Mouse (Mus musculus) cerebellum, adult 2 months (tissue): ENCODE data around the gene Nat10. TPM values are rescaled to one million over a fixed set of nuclear protein-coding genes. Genes with fewer than 3 reads are reported as not detected.

Experiments
- DNase-seq, 2 experiments: peaks; one replicate each; pipeline ENCODE4 v3.0.0; 2021
- H3K27ac ChIP-seq: fragments of 200-500 bp; 2 replicates; pipeline ENCODE4 v1.5.1; 2012; ENCODE audit warnings: low read length, control low read depth, inconsistent platforms; ENCODE audit not compliant: insufficient read depth
- H3K27me3 ChIP-seq: fragments of 200-500 bp; 2 replicates; pipeline ENCODE4 v1.6.1; 2012; ENCODE audit warnings: inconsistent platforms, mild to moderate bottlenecking, low read length, moderate library complexity; ENCODE audit not compliant: control insufficient read depth, insufficient read depth
- H3K4me1 ChIP-seq: fragments of 200-500 bp; 2 replicates; pipeline ENCODE4 v1.6.1; 2011; ENCODE audit warnings: low read length; ENCODE audit not compliant: control insufficient read depth, insufficient read depth
- H3K4me3 ChIP-seq: fragments of 200-500 bp; replicated peaks from 2 replicates; pipeline ENCODE3; 2011; ENCODE audit warnings: mild to moderate bottlenecking, low read depth, low read length, control low read depth; ENCODE audit not compliant: insufficient read depth
- CTCF ChIP-seq: fragments of 200-500 bp; IDR thresholded peaks from 2 replicates; pipeline ENCODE4 v1.5.1; 2011; ENCODE audit warnings: low read depth, mild to moderate bottlenecking, control low read depth, low read length, moderate library complexity, borderline replicate concordance; ENCODE audit not compliant: insufficient read depth
- POLR2A ChIP-seq: fragments of 200-500 bp; IDR thresholded peaks from 2 replicates; pipeline ENCODE4 v1.6.1; 2011; ENCODE audit warnings: low read length, control low read depth, borderline replicate concordance; ENCODE audit not compliant: insufficient read depth
- WGBS: fragments of 180-500 bp; shearing (Covaris S2); methylation state at CpG from one replicate; pipeline ENCODE4 v1.1.7; 2018; 5-methylcytosine and 5-hydroxymethylcytosine counted together
- polyA plus RNA-seq: library from polyadenylated mRNA; depleted of rRNA; stranded (reverse); fragments of >200 nt; gene quantifications from 2 replicates; pipeline ENCODE4 v1.2.3, GENCODE M21; 2012; rRNA removed

The Nat10 gene
- polyA plus RNA-seq, 1 experiment: 41.4 TPM

DNA sequence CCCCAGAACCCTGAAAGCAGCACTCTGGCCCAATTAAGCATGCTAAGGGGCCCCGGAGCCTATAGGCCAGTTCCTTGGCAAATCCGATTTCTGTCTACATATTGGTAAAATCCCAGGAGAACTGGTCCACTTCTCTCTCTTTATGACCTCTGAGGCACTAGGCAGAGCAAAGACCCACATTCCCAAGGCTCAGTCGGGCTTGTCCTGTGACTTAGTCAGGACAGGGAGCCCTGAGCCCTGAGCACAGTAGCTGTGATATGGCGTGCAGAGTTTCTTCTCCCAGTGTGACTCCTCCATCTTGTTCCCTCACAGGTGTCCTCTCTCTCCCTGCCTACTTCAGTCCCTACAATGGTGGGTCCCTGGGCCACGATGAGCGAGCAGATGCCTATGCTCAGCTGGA lies 82.6 kb downstream of the Nat10 start:
- Histone ChIP-seq H3K27ac (no peak overlapping the region), H3K27me3 (no peaks in the 10 kb centered on the region), H3K4me3 (no peak overlapping the region), H3K4me1 (no peaks in the 10 kb centered on the region; the same call in 1 of the 2 replicates)
- TF ChIP-seq POLR2A: no peak
- no peak for TF ChIP-seq CTCF
- no peak for DNase-seq
- 91% methylated on average over 6 of the region's 6 CpGs for WGBS

DNA sequence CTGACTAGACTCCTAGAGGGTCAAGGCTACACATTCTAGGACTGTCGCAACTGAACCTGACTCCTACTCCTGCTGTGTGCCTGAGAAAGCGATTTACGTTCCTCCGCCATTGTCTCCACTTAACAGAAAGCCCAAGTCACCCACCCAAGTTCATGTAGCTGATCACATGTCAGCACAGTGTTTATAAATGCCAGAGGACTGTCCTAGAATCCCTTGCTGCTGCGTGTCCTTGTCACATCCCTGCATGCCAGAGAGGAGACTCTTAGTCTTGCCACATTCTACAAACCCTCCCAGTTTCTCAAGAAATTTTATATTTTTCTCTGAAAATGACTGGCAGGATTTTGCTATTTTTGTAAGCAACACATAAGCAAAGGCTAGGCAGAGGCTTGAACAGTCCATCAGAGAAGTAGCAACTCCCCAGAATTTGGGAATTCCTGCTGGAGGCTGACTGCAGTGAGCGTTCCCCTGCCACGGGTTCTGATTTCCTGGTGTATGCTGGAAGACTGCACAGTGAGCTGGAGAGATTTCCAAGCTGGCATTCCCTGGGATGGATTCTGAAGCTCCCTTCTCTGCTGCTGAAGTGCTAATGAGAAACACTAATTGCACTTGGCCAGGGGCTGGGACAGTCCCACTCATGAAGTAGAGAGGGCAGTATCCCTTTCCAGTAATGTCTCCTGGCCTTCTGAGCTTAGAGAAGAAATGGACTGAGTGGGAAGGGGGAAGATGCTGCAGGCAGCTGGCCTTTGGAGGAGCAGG lies 83.3 kb downstream of the Nat10 start:
- Histone ChIP-seq H3K27ac (no peak overlapping the region), H3K4me3 (no peak overlapping the region), H3K27me3 (no peaks in the 10 kb centered on the region), H3K4me1 (no peaks in the 10 kb centered on the region; the same call in 1 of the 2 replicates)
- no peak for DNase-seq
- 91% methylated on average over 7 of the region's 7 CpGs for WGBS
- TF ChIP-seq POLR2A (no peak), CTCF (no peak)

DNA sequence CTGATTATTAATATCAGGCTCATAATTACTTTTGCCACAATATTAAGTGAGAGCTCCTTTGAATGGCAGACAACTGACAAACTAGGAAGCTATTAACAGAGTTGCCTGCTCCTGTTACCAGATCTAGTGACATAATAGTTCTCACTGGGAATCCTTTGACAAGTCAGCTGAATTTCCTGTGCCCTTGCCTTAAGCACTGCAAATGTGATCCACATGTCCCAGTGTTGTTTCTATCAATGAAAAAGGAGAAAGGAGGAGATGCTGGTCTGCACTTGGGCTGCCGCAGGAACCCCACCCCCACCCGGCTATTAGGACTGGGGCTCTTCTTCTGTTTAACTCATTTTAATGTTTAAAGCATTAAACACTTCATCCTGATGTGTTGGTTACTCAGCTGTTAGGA lies 84.3 kb downstream of the Nat10 start:
- H3K27me3 ChIP-seq: no peaks in the 10 kb centered on the region
- TF ChIP-seq CTCF (no peak), POLR2A (no peak)
- H3K27ac ChIP-seq: no peak overlapping the region
- no peak overlapping the region for H3K4me3 ChIP-seq
- WGBS: 87% methylated on average over 2 of the region's 2 CpGs
- DNase-seq: no peak
- no peaks in the 10 kb centered on the region; the same call in 1 of the 2 replicates for H3K4me1 ChIP-seq

DNA sequence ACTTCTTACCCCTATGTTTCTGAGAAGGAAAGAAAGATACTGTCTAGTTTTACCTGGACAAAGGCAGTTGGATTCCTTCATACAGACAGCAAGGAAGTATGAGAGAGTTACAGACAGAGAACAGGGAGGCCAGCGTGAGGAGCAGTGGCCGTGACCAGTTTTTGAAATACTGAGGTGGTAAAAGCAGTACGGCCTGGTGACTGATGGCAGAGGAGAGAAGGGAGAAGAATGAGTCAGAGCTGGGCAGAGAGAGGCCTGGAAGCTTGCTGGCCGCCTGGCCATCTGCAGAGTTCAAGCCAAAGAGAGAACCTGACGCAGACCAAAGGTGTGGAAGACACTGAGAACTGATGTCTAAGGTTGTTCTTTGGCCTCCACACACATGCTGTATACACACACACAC lies 85.7 kb downstream of the Nat10 start:
- Histone ChIP-seq H3K27me3 (no peaks in the 10 kb centered on the region), H3K4me1 (no peaks in the 10 kb centered on the region; the same call in 1 of the 2 replicates), H3K27ac (no peak overlapping the region), H3K4me3 (no peak overlapping the region)
- DNase-seq: peak in 1 of 2 experiments; percentile 34
- TF ChIP-seq POLR2A: no peak
- TF ChIP-seq CTCF: no peak
- 51% methylated on average over 5 of the region's 5 CpGs for WGBS

DNA sequence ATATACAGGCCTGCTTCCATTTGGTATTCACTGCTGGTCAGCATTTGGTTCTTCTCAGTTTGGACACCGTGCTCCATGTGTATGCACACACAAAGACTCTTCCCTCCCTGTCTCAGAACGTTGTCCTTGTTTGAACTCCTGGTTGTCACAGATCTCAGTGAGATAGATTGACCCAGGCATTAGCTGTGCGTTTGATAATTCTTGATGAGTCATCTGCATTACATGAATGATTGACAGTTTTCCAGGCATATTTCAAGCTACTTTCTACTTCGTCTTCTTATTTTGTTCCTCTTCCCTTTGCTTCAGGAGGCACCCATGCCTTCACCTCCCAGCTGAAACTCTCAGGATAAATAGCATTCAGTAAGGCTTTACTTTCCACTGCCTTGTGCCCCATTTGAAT lies 87.5 kb downstream of the Nat10 start:
- H3K27me3 ChIP-seq: no peaks in the 10 kb centered on the region
- peaks cover 4% of the 10 kb centered on the region for H3K4me1 ChIP-seq
- H3K27ac ChIP-seq: no peak overlapping the region
- TF ChIP-seq CTCF (no peak), POLR2A (no peak)
- DNase-seq: no peak
- no peak overlapping the region for H3K4me3 ChIP-seq
- 93% methylated on average over 4 of the region's 4 CpGs for WGBS

DNA sequence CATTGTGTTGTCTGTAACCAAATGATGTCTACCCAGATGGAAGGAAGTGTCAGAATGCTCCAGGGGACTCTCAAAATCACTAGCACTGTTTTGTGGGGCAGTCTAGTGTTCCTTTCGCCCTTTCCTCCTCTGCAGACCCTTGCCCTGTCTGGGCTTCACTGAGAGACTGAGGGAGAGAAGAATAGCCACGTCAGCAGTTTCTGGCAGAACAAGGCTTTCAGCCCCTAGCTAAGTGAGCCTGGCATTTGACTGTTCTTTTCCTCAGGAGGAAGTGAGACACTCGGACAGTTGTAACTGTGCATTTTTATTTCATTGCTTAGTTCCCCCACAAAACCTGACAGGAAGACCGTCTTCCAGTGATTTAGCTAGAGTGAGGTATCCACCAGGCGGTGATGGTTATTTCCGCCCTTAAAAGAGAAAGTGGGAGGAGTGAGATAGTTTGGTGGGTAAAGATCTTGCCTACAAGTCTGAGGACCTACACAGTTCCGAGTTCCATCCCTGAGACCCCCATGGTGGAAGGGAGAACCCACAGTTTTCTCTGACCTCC lies 88.4 kb downstream of the Nat10 start:
- Histone ChIP-seq H3K27me3 (no peaks in the 10 kb centered on the region), H3K4me3 (no peak overlapping the region), H3K4me1 (peaks cover 4% of the 10 kb centered on the region; the same call in 1 of the 2 replicates), H3K27ac (no peak overlapping the region)
- no peak for TF ChIP-seq CTCF
- no peak for TF ChIP-seq POLR2A
- 91% methylated on average over 7 of the region's 7 CpGs for WGBS
- no peak for DNase-seq

Other genes starting within 250 kb of the Nat10 start
- 14.9 and 16.0 TPM in 2 replicates for gene Abtb2, start 195.0 kb downstream of the Nat10 start, polyA plus RNA-seq
- gene Caprin1, start 36.4 kb upstream of the Nat10 start, polyA plus RNA-seq: 144 and 151 TPM in 2 replicates
- gene Lmo2, start 196.7 kb upstream of the Nat10 start, polyA plus RNA-seq: 26.0 and 29.2 TPM in 2 replicates